Mouse (Mus musculus): ENCODE measurements around the gene Ace3. TPM values are rescaled to one million over a fixed set of nuclear protein-coding genes. Genes with fewer than 3 reads are reported as not detected.

Ace3 gene
- polyA plus RNA-seq, 1 experiment from 2014 or later, result not detected

- Histone ChIP-seq H3K9me3 (replicated peaks) (no peaks in the 10 kb centered on the region), H3K27me3 (no peaks in the 10 kb centered on the region), H3K9ac (no peak overlapping the region), H3K4me1 (peaks cover 6% of the 10 kb centered on the region; the same call in 1 of the 2 replicates), H3K4me3 (replicated peaks) (no peak overlapping the region), H3K4me2 (no peak overlapping the region), H3K27ac (no peak overlapping the region), H3K36me3 (no peaks in the 10 kb centered on the region)
- ATAC-seq (replicated peaks; ENCODE audit: low FRiP score), result no peak
- 63% methylated on average over 1 of the region's 1 CpGs for WGBS
These were observed 35.9 kb upstream of the Ace3 start for GRCm38 (mm10) chr11:105958566-105958965.

GRCm38 (mm10) chr11:105959355-105959754, 35.1 kb upstream of the Ace3 start:
- no peak overlapping the region for H3K27ac ChIP-seq

DNA sequence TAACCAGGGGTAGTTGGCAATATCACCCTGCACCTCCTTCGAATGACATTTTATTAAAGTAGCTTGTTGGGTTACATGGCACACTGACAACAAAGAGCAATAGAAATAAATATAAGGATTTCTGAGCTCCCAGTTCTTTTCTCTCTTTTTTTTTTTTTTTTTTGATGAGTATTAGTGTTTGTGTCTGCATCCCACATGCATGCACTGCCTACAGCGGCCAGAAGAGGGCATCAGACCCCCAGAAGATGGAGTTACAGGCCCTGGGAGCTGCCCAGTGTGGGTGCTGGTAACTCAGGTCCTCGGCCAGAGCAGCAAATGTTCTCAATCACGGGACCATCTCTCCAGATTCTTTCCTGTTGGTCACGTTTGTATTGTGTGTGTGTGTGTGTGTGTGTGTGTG, 29.8 kb upstream of the Ace3 start:
- H3K4me2 ChIP-seq, result no peak overlapping the region
- WGBS, result 69% methylated on average over 5 of the region's 5 CpGs

More at GRCm38 (mm10) chr11:105959355-105959754, 35.1 kb upstream of the Ace3 start:
- no peaks in the 10 kb centered on the region for H3K9me3 ChIP-seq (replicated peaks)
- no peaks in the 10 kb centered on the region for H3K36me3 ChIP-seq
- no peak for ATAC-seq (replicated peaks; ENCODE audit: low FRiP score)
- no peaks in the 10 kb centered on the region for H3K27me3 ChIP-seq
- 0 out of 2 replicates have a peak, but pooled peaks cover 6% of the 10 kb centered on the region for H3K4me1 ChIP-seq
- no peak overlapping the region for H3K4me2 ChIP-seq
- no peak overlapping the region for H3K4me3 ChIP-seq (replicated peaks)
- no peak overlapping the region for H3K9ac ChIP-seq
- WGBS, result 45% methylated on average over 17 of the region's 17 CpGs

DNA sequence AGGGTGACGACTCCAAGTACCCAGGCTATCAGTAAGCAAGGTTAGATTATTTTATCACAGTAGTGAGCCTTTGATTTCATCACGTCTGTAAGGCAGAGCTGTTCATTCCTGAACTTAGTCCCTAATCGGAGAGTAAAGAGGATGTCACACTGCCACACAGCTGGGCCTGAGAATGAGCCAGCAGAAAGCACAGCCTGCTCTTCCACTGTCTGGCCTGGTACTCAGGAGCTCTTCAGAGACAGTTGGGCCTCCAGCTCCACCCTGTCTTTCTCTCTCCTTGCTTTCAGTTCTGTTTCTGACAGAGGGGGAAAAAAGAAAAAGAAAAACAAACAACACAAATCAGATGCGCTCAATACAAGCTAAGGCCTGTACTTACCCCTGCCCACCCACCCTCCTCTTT, 28.2 kb upstream of the Ace3 start:
- Histone ChIP-seq H3K4me1 (peaks cover 17% of the 10 kb centered on the region), H3K9ac (no peak overlapping the region), H3K27ac (no peak overlapping the region), H3K4me2 (no peak overlapping the region), H3K9me3 (replicated peaks) (no peaks in the 10 kb centered on the region), H3K27me3 (peaks cover 50% of the 10 kb centered on the region), H3K4me3 (replicated peaks) (no peak overlapping the region), H3K36me3 (no peaks in the 10 kb centered on the region)
- WGBS, result 65% methylated on average over 4 of the region's 4 CpGs
- ATAC-seq (replicated peaks; ENCODE audit: low FRiP score), result no peak

More for the DNA sequence above, 29.8 kb upstream of the Ace3 start:
- Histone ChIP-seq H3K27ac (no peak overlapping the region), H3K36me3 (no peaks in the 10 kb centered on the region), H3K4me1 (peaks cover 17% of the 10 kb centered on the region), H3K27me3 (peaks cover 39% of the 10 kb centered on the region), H3K4me3 (replicated peaks) (no peak overlapping the region), H3K9me3 (replicated peaks) (no peaks in the 10 kb centered on the region), H3K9ac (no peak overlapping the region)
- no peak for ATAC-seq (replicated peaks; ENCODE audit: low FRiP score)

GRCm38 (mm10) chr11:105967741-105968574, 26.5 kb upstream of the Ace3 start, which contains the start of gene Ace:
TSS of gene Ace (plus strand) at chr11:105967945.
- peak; percentile 50 for ATAC-seq (replicated peaks; ENCODE audit: low FRiP score)
- Histone ChIP-seq H3K9me3 (replicated peaks) (no peaks in the 10 kb centered on the region), H3K27me3 (peaks cover 56% of the 10 kb centered on the region), H3K36me3 (no peaks in the 10 kb centered on the region), H3K4me1 (peaks cover 17% of the 10 kb centered on the region), H3K27ac (no peak within 1 kb of the TSS), H3K9ac (peak within 1 kb of the TSS; percentile 41), H3K4me3 (replicated peaks) (peak within 1 kb of the TSS; percentile 63), H3K4me2 (peak within 1 kb of the TSS; percentile 99)
- WGBS, result under 1% methylated on average over 76 of the region's 76 CpGs

GRCm38 (mm10) chr11:105968948-105969347, 25.5 kb upstream of the Ace3 start:
- Histone ChIP-seq H3K27ac (no peak overlapping the region), H3K4me2 (peak overlapping the region; percentile 99), H3K9ac (0 out of 2 replicates have a peak overlapping the region, but pooled peaks have one; percentile 41), H3K27me3 (peaks cover 56% of the 10 kb centered on the region), H3K9me3 (replicated peaks) (no peaks in the 10 kb centered on the region), H3K4me1 (peaks cover 17% of the 10 kb centered on the region), H3K4me3 (replicated peaks) (peak overlapping the region; percentile 63; the same call in 1 of the 2 replicates), H3K36me3 (no peaks in the 10 kb centered on the region)
- 51% methylated on average over 10 of the region's 10 CpGs for WGBS
- no peak for ATAC-seq (replicated peaks; ENCODE audit: low FRiP score)

DNA sequence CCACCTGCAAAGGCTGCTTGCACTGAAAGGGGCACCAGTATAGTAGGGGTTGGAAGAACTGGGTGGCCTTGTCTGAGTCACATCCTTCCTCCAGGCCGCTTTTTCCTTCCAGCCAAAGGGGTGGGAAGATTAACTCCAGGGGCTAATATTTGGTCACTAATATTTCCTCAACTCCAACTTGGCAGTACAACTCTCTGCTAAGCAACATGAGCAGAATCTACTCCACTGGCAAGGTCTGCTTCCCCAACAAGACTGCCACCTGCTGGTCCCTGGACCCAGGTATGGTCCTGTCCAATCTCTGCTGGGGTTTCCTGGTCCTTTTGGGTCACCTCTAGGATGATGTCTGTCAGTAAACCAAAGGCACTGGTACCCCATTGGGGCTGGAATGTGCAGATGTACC, 25.0 kb upstream of the Ace3 start:
- Histone ChIP-seq H3K4me1 (peaks cover 17% of the 10 kb centered on the region), H3K9me3 (replicated peaks) (no peaks in the 10 kb centered on the region), H3K27ac (no peak overlapping the region), H3K9ac (no peak overlapping the region), H3K4me2 (no peak overlapping the region), H3K4me3 (replicated peaks) (no peak overlapping the region), H3K27me3 (peaks cover 56% of the 10 kb centered on the region), H3K36me3 (no peaks in the 10 kb centered on the region)
- no peak for ATAC-seq (replicated peaks; ENCODE audit: low FRiP score)
- 52% methylated on average over 1 of the region's 1 CpGs for WGBS

DNA sequence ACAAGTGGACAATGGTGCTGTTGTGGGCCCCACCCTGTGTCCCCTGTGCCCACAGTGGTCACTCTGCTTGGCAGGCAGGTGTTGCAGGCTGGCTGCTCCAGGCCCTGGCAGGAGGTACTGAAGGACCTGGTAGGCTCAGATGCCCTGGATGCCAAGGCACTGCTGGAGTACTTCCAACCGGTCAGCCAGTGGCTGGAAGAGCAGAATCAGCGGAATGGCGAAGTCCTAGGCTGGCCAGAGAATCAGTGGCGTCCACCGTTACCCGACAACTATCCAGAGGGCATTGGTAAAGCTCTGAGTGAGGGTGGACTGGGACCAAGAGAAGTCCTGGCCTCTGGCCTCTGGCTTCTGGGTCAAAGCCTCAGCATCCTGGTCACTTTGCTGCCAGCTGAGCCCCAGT, 19.9 kb upstream of the Ace3 start:
- peaks cover 17% of the 10 kb centered on the region for H3K27me3 ChIP-seq
- H3K27ac ChIP-seq, result no peak overlapping the region
- H3K4me3 ChIP-seq (replicated peaks), result no peak overlapping the region
- WGBS, result 88% methylated on average over 6 of the region's 6 CpGs
- no peak for ATAC-seq (replicated peaks; ENCODE audit: low FRiP score)
- H3K4me1 ChIP-seq, result no peaks in the 10 kb centered on the region
- H3K36me3 ChIP-seq, result no peaks in the 10 kb centered on the region
- no peak overlapping the region for H3K9ac ChIP-seq
- no peaks in the 10 kb centered on the region for H3K9me3 ChIP-seq (replicated peaks)
- no peak overlapping the region for H3K4me2 ChIP-seq

GRCm38 (mm10) chr11:105975050-105975449, 19.4 kb upstream of the Ace3 start:
- Histone ChIP-seq H3K4me1 (no peaks in the 10 kb centered on the region), H3K27me3 (peaks cover 13% of the 10 kb centered on the region), H3K27ac (no peak overlapping the region), H3K9ac (no peak overlapping the region), H3K4me2 (no peak overlapping the region), H3K4me3 (replicated peaks) (no peak overlapping the region), H3K36me3 (no peaks in the 10 kb centered on the region), H3K9me3 (replicated peaks) (no peaks in the 10 kb centered on the region)
- 77% methylated on average over 3 of the region's 3 CpGs for WGBS
- ATAC-seq (replicated peaks; ENCODE audit: low FRiP score), result no peak

DNA sequence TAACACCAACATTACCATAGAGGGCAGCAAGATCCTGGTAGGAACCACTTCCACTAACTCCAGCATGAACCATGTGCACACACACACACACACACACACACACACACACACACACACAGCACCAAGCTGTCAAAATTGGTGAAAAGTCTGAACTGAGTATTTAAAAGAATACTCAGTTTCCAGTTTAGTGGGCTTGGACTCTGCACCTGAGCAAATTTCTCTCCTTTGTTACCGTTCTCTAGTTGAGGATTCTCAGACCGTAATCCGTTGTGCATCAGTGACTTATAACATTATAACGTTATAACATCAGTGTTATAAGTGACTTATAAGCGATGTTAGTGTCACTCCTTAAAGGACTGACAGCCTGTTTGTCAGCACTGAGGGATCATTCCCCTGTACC, 18.8 kb upstream of the Ace3 start:
- Histone ChIP-seq H3K4me2 (no peak overlapping the region), H3K9ac (no peak overlapping the region), H3K9me3 (replicated peaks) (no peaks in the 10 kb centered on the region), H3K4me3 (replicated peaks) (no peak overlapping the region), H3K27ac (no peak overlapping the region), H3K4me1 (no peaks in the 10 kb centered on the region), H3K27me3 (peaks cover 11% of the 10 kb centered on the region), H3K36me3 (no peaks in the 10 kb centered on the region)
- WGBS, result 82% methylated on average over 5 of the region's 5 CpGs
- no peak for ATAC-seq (replicated peaks; ENCODE audit: low FRiP score)

DNA sequence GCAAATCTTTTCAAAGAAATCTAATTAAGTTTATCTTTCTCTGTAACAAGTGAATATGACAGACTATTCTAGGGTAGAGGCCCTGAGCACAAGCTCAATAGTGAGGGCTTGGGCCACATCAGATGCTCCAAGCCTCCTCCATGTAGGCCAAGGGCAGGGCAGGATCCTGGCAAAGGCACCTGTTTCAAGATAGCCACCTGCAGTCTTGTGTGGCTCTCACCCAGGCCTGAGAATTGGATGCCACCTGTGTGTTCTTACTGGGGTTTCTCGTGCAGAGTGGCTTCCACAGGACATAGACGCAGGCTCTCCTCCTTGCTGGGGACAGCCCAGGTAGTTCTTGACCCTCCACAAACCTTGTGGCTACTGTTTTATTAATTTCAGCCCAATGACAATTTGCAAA, 16.2 kb upstream of the Ace3 start:
- Histone ChIP-seq H3K4me1 (no peaks in the 10 kb centered on the region), H3K36me3 (no peaks in the 10 kb centered on the region), H3K27ac (no peak overlapping the region), H3K9me3 (replicated peaks) (no peaks in the 10 kb centered on the region), H3K27me3 (no peaks in the 10 kb centered on the region), H3K4me3 (replicated peaks) (no peak overlapping the region), H3K4me2 (no peak overlapping the region), H3K9ac (no peak overlapping the region)
- no peak for ATAC-seq (replicated peaks; ENCODE audit: low FRiP score)
- 88% methylated on average over 2 of the region's 2 CpGs for WGBS

DNA sequence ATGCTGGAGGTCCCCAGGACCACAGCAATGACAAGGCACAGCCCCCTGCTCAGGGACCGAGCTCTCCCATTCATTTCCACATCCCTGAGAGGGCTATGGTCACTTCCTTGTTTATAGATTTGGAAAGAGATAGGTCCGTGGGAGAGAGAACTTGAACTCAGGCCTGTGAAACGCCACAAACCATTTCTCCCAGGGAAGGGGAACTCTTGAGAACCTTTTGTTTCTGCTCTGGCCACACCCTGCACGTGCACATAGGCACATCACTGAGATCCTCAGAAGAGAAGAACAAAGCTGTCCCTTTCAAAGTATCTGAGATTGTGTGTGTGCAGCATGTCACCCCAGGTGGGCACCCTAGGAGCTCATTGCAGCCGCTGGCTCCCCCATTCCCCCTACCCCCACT, 15.8 kb upstream of the Ace3 start:
- H3K4me3 ChIP-seq (replicated peaks), result no peak overlapping the region
- no peak overlapping the region for H3K9ac ChIP-seq
- no peak for ATAC-seq (replicated peaks; ENCODE audit: low FRiP score)
- no peak overlapping the region for H3K27ac ChIP-seq
- no peaks in the 10 kb centered on the region for H3K36me3 ChIP-seq
- 62% methylated on average over 5 of the region's 5 CpGs for WGBS
- no peaks in the 10 kb centered on the region for H3K4me1 ChIP-seq
- H3K9me3 ChIP-seq (replicated peaks), result no peaks in the 10 kb centered on the region
- H3K4me2 ChIP-seq, result no peak overlapping the region
- no peaks in the 10 kb centered on the region for H3K27me3 ChIP-seq

Data from kidney, embryonic 15.5 days (tissue).